Mouse (Mus musculus) intestine, postnatal 0 days (tissue): ENCODE data around the gene Dok4. TPM values are rescaled to one million over a fixed set of nuclear protein-coding genes. Genes with fewer than 3 reads are reported as not detected.

Experiments
- ATAC-seq: fragments of 200-750 bp; cut with Nextera tagmentation; 2 replicates; pipeline ENCODE4 v1.8.0; 2017; ENCODE audit warnings: mild to moderate bottlenecking, moderate TSS enrichment, moderate library complexity
- H3K27ac ChIP-seq: fragments of 300-500 bp; sonication (generic); 2 replicates; pipeline ENCODE4 v1.5.1; 2014; ENCODE audit warnings: mild to moderate bottlenecking, low read depth, low read length, moderate library complexity
- H3K27me3 ChIP-seq: fragments of 300-500 bp; sonication (generic); replicated peaks from 2 replicates; pipeline ENCODE4 v1.6.1; 2014; ENCODE audit warnings: low read length, mixed read lengths; ENCODE audit not compliant: control insufficient read depth, insufficient read depth
- H3K36me3 ChIP-seq: fragments of 300-500 bp; sonication (generic); 2 replicates; pipeline ENCODE4 v1.6.1; 2014; ENCODE audit warnings: mild to moderate bottlenecking, moderate library complexity; ENCODE audit not compliant: control insufficient read depth, insufficient read depth
- H3K4me1 ChIP-seq: fragments of 300-500 bp; sonication (generic); replicated peaks from 2 replicates; pipeline ENCODE4 v1.6.1; 2014; ENCODE audit warnings: antibody characterized with exemption, low read length, mixed read lengths; ENCODE audit not compliant: control insufficient read depth, insufficient read depth
- H3K4me2 ChIP-seq: fragments of 300-500 bp; sonication (generic); replicated peaks from 2 replicates; pipeline ENCODE4 v1.6.1; 2014; ENCODE audit warnings: low read depth, mild to moderate bottlenecking, moderate library complexity
- H3K4me3 ChIP-seq: fragments of 300-500 bp; sonication (generic); 2 replicates; pipeline ENCODE4 v1.5.1; 2014; ENCODE audit warnings: low read depth, low read length
- H3K9ac ChIP-seq: fragments of 300-500 bp; sonication (generic); 2 replicates; pipeline ENCODE4 v1.6.1; 2014; ENCODE audit warnings: mild to moderate bottlenecking, low read depth, low read length
- H3K9me3 ChIP-seq: fragments of 300-500 bp; sonication (generic); 2 replicates; pipeline ENCODE4 v1.6.1; 2016; ENCODE audit warnings: mixed run types; ENCODE audit not compliant: control insufficient read depth
- CTCF ChIP-seq: sonication (generic); IDR thresholded peaks from 2 replicates; pipeline ENCODE4 v1.5.1; 2016; ENCODE audit warnings: low read depth, mild to moderate bottlenecking, control low read depth, antibody characterized with exemption, moderate library complexity
- WGBS: fragments of 180-500 bp; shearing (Covaris S2); extraction: QIAGEN DNeasy Blood & Tissue Kit; methylation state at CpG from one replicate; pipeline ENCODE4 v1.1.7; 2014; 5-methylcytosine and 5-hydroxymethylcytosine counted together
- polyA plus RNA-seq: library from polyadenylated mRNA; unstranded; fragments of >200 nt; fragmentation: Nextera tagmentation; extraction: Ambion mirVana; gene quantifications from 2 replicates; pipeline ENCODE4 v1.2.1, GENCODE M21; 2015

Dok4 gene
- polyA plus RNA-seq, 1 experiment from 2014 or later: 51.0 TPM

DNA sequence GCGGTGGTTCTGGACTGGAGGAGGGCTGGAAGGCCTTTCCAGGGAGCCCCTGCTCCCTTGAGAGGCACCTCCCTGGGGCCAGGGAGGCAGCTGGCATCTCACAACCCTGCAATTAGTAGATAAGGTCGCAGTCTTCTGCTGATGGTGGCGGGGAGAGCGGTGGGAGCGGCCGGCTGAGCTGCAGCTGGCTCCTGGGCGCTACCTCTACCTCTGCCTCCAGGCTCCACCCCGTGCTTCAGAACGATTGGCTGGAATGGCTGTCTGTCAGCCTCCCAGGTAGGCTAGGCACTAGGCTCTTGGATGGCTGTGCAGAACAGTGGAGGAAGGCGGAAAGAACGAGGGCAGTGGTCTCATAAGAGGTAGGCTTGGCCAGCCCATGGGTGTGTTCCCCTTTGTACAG lies 23.1 kb upstream of the Dok4 start:
- 0 out of 2 replicates have a peak overlapping the region, but pooled peaks have one; percentile 4 for H3K9ac ChIP-seq
- H3K4me3 ChIP-seq: 0 out of 2 replicates have a peak overlapping the region, but pooled peaks have one; percentile 1
- H3K36me3 ChIP-seq: no peaks in the 10 kb centered on the region; the same call in 1 of the 2 replicates
- H3K27ac ChIP-seq: peak overlapping the region; percentile 55; the same call in 1 of the 2 replicates
- WGBS: 14% methylated on average over 11 of the region's 11 CpGs
- TF ChIP-seq CTCF: no peak
- H3K4me2 ChIP-seq: peak overlapping the region; percentile 51
- H3K4me1 ChIP-seq: peaks cover 14% of the 10 kb centered on the region
- peak; percentile 91 for ATAC-seq
- H3K9me3 ChIP-seq: no peaks in the 10 kb centered on the region
- H3K27me3 ChIP-seq: no peaks in the 10 kb centered on the region

DNA sequence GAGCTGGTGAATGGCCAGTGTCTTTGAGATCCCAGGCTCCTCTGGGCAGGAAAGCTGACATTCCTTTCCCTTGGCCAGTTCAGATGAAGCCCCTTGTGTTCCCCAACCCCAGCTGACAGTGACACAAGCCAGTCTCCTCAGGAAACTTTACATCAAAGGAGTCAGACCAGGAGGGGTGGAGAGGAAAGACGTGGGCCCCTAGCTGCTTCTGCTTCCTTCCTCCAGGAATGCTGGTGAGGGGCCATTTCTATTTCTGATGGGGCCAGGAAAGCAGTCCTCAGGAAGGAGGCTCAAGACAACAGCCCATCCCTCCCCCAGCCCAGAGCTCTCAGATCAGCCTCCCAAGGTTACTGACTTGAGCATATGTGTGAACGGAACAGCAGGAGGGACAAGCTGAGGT lies 16.8 kb upstream of the Dok4 start:
- WGBS: 33% methylated on average over 2 of the region's 2 CpGs
- Histone ChIP-seq H3K36me3 (no peaks in the 10 kb centered on the region), H3K27me3 (no peaks in the 10 kb centered on the region), H3K27ac (no peak overlapping the region), H3K9ac (no peak overlapping the region), H3K9me3 (no peaks in the 10 kb centered on the region), H3K4me1 (no peaks in the 10 kb centered on the region), H3K4me3 (no peak overlapping the region), H3K4me2 (no peak overlapping the region)
- ATAC-seq: no peak
- no peak for TF ChIP-seq CTCF

DNA sequence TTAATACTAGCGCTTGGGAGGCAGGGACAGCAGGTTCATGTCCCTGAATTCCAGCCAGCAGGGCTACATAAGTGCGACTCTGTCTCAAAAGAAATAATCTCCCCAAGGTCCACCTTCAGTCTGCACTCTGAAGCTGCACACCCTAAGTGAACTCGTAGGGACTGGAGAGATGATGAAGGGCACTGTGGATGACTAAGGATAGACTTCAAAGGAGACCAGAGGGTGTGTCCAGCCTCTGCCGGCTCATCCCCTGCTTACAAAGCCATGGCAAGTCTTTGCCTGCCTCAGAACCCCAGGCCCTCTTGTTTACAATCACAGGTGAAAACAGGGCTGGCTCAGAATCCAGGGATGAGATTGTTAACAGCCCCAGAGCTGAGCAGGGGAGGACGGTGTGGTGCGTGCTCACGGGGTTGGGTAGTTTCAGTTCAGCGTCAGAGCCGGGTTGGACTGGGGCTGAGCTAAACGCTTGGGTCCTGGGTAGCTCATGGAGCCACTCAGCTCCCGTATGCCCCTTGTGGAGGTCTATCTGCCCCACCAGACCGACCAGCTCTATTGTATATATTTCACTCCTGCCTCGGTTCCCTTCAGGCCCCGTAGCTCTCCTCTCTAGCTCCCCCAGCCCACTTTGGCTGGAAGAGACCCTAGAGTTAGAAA lies 12.4 kb upstream of the Dok4 start:
- Histone ChIP-seq H3K9me3 (no peaks in the 10 kb centered on the region), H3K4me2 (peak overlapping the region; percentile 47), H3K4me3 (no peak overlapping the region), H3K36me3 (no peaks in the 10 kb centered on the region), H3K27ac (no peak overlapping the region), H3K4me1 (no peaks in the 10 kb centered on the region), H3K27me3 (no peaks in the 10 kb centered on the region), H3K9ac (no peak overlapping the region)
- 0 out of 2 replicates have a peak, but pooled peaks have one; percentile 5 for TF ChIP-seq CTCF
- no peak for ATAC-seq
- WGBS: 19% methylated on average over 14 of the region's 14 CpGs

DNA sequence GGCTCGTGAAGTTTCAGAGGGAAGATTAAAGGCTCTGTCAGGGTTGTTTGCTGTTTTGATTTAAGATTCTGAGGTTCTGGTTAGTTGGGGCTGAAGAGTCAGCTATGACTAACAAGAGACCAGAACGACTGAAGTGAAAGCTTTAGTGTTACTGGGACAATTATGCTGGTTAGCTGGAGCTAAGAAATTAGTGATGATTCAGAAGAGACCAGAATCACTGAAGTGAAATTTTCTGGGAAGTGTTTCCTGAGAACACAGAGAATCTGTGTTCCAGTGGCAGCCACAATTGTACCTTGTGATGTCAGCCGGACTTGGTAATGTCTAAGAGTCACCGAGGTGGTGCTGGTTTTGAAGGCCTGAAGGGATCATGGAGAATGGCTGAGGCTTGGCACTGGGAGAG lies 4.6 kb upstream of the Dok4 start:
- 62% methylated on average over 4 of the region's 4 CpGs for WGBS
- H3K36me3 ChIP-seq: no peaks in the 10 kb centered on the region
- TF ChIP-seq CTCF: no peak
- no peak overlapping the region for H3K9ac ChIP-seq
- H3K4me2 ChIP-seq: no peak overlapping the region
- H3K27me3 ChIP-seq: no peaks in the 10 kb centered on the region
- no peak overlapping the region for H3K27ac ChIP-seq
- H3K4me3 ChIP-seq: no peak overlapping the region
- H3K9me3 ChIP-seq: no peaks in the 10 kb centered on the region
- no peaks in the 10 kb centered on the region; the same call in 1 of the 2 replicates for H3K4me1 ChIP-seq
- no peak for ATAC-seq

DNA sequence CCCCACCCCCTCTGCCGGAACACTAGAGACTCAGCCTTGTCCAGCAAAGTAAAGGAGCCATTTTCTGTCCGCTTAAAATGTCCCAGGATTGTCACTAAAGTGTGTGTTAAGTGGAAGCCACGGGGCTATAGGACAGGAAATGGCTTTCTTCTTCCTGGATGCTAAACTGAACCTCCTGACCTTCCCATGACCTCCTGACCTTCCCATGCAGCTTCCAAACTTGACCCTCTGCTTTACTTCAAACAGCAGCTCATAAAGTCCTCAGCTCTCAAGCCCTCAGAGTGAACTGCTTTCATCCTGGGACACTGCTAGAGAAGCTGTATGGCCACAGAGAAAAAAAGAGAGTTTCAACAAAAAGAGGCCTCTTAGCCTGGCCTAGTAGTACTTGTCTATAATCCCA lies 690 bp upstream of the Dok4 start:
- Histone ChIP-seq H3K4me1 (peaks cover 6% of the 10 kb centered on the region; the same call in 1 of the 2 replicates), H3K4me3 (no peak overlapping the region), H3K36me3 (no peaks in the 10 kb centered on the region), H3K9ac (no peak overlapping the region), H3K4me2 (peak overlapping the region; percentile 91), H3K27me3 (no peaks in the 10 kb centered on the region), H3K27ac (peak overlapping the region; percentile 95; the same call in 1 of the 2 replicates), H3K9me3 (no peaks in the 10 kb centered on the region)
- TF ChIP-seq CTCF: no peak
- no peak for ATAC-seq
- WGBS: 56% methylated on average over 3 of the region's 3 CpGs

DNA sequence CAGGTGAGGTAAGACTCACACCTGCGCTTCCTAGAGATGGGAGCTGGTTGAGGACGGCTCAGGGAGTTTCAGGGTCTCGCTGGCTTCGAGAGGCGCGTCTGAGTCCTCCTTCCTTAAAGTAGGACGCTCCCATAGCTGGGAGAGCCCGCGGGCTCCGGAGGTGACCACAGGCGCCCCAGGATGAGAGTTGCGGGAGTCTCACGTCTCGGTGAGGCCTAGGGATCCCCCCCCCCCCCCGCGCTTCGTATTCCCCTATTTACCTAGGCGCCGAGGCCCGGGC lies 319 bp downstream of the Dok4 start:
- 0% methylated on average over 17 of the region's 20 CpGs for WGBS
- H3K27ac ChIP-seq: peak overlapping the region; percentile 95

More for the DNA sequence above, 319 bp downstream of the Dok4 start:
- Histone ChIP-seq H3K9me3 (no peaks in the 10 kb centered on the region), H3K4me1 (peaks cover 6% of the 10 kb centered on the region; the same call in 1 of the 2 replicates), H3K36me3 (no peaks in the 10 kb centered on the region), H3K4me2 (peak overlapping the region; percentile 91), H3K9ac (peak overlapping the region; percentile 76), H3K27me3 (no peaks in the 10 kb centered on the region), H3K4me3 (peak overlapping the region; percentile 78)
- ATAC-seq: no peak
- no peak for TF ChIP-seq CTCF
